Mouse (Mus musculus): ENCODE data around the gene Fev. TPM values are rescaled to one million over a fixed set of nuclear protein-coding genes. Genes with fewer than 3 reads are reported as not detected.

The Fev gene
- polyA plus RNA-seq, 1 experiment from 2014 or later = not detected

GRCm38 (mm10) chr1:74898656-74899431 is 13.6 kb upstream of the Fev start:
- peak; percentile 78 for ATAC-seq
- WGBS = 6% methylated on average over 8 of the region's 10 CpGs
- no peak for DNase-seq (ENCODE audit: low spot score)

GRCm38 (mm10) chr1:74897976-74898375 is 12.8 kb upstream of the Fev start:
- no peak overlapping the region for H3K4me2 ChIP-seq (ENCODE audit: low read length)
- H3K9ac ChIP-seq (ENCODE audit: low read length) = no peak overlapping the region
- ATAC-seq (no peak), DNase-seq (ENCODE audit: low spot score) (no peak)
- peaks cover 4% of the 10 kb centered on the region; the same call in 1 of the 2 replicates for H3K4me1 ChIP-seq (ENCODE audit: control insufficient read depth, insufficient read depth, low read length)
- peaks cover 77% of the 10 kb centered on the region for H3K27me3 ChIP-seq (replicated peaks; ENCODE audit: control insufficient read depth, insufficient read depth, low read length)
- H3K9me3 ChIP-seq (replicated peaks; ENCODE audit: control insufficient read depth, low read length) = no peaks in the 10 kb centered on the region
- 4% methylated on average over 7 of the region's 7 CpGs for WGBS
- no peak overlapping the region for H3K27ac ChIP-seq (ENCODE audit: low read depth, low read length)
- no peak overlapping the region for H3K4me3 ChIP-seq (ENCODE audit: low read depth, low read length)
- H3K36me3 ChIP-seq (ENCODE audit: control insufficient read depth, insufficient read depth, low read length) = no peaks in the 10 kb centered on the region

More at GRCm38 (mm10) chr1:74898656-74899431, 13.6 kb upstream of the Fev start:
- H3K9ac ChIP-seq (ENCODE audit: low read length) = no peak overlapping the region
- H3K4me1 ChIP-seq (ENCODE audit: control insufficient read depth, insufficient read depth, low read length) = peaks cover 4% of the 10 kb centered on the region; the same call in 1 of the 2 replicates
- H3K4me3 ChIP-seq (ENCODE audit: low read depth, low read length) = no peak overlapping the region
- H3K4me2 ChIP-seq (ENCODE audit: low read length) = no peak overlapping the region
- H3K36me3 ChIP-seq (ENCODE audit: control insufficient read depth, insufficient read depth, low read length) = no peaks in the 10 kb centered on the region
- no peaks in the 10 kb centered on the region for H3K9me3 ChIP-seq (replicated peaks; ENCODE audit: control insufficient read depth, low read length)
- no peak overlapping the region for H3K27ac ChIP-seq (ENCODE audit: low read depth, low read length)
- H3K27me3 ChIP-seq (replicated peaks; ENCODE audit: control insufficient read depth, insufficient read depth, low read length) = peaks cover 71% of the 10 kb centered on the region

GRCm38 (mm10) chr1:74894966-74895365 is 9.7 kb upstream of the Fev start:
- ATAC-seq (peak; percentile 40; the same call in 1 of the 2 replicates), DNase-seq (ENCODE audit: low spot score) (peak; percentile 67)
- no peak overlapping the region for H3K9ac ChIP-seq (ENCODE audit: low read length)
- H3K27ac ChIP-seq (ENCODE audit: low read depth, low read length) = no peak overlapping the region
- H3K4me3 ChIP-seq (ENCODE audit: low read depth, low read length) = no peak overlapping the region
- peaks cover 78% of the 10 kb centered on the region for H3K27me3 ChIP-seq (replicated peaks; ENCODE audit: control insufficient read depth, insufficient read depth, low read length)
- H3K4me2 ChIP-seq (ENCODE audit: low read length) = no peak overlapping the region
- no peaks in the 10 kb centered on the region for H3K36me3 ChIP-seq (ENCODE audit: control insufficient read depth, insufficient read depth, low read length)
- no peaks in the 10 kb centered on the region for H3K9me3 ChIP-seq (replicated peaks; ENCODE audit: control insufficient read depth, low read length)
- H3K4me1 ChIP-seq (ENCODE audit: control insufficient read depth, insufficient read depth, low read length) = no peaks in the 10 kb centered on the region
- 21% methylated on average over 4 of the region's 4 CpGs for WGBS

- H3K9ac ChIP-seq (ENCODE audit: low read length) = peak within 1 kb of the TSS; percentile 17; the same call in 1 of the 2 replicates
- H3K36me3 ChIP-seq (ENCODE audit: control insufficient read depth, insufficient read depth, low read length) = no peaks in the 10 kb centered on the region
- peak within 1 kb of the TSS; percentile 38 for H3K4me2 ChIP-seq (ENCODE audit: low read length)
- H3K4me3 ChIP-seq (ENCODE audit: low read depth, low read length) = peak within 1 kb of the TSS; percentile 9
- H3K4me1 ChIP-seq (ENCODE audit: control insufficient read depth, insufficient read depth, low read length) = no peaks in the 10 kb centered on the region
- no peak within 1 kb of the TSS for H3K27ac ChIP-seq (ENCODE audit: low read depth, low read length)
- peak; percentile 76 for DNase-seq (ENCODE audit: low spot score)
- WGBS = 2% methylated on average over 25 of the region's 25 CpGs
- peaks cover 78% of the 10 kb centered on the region for H3K27me3 ChIP-seq (replicated peaks; ENCODE audit: control insufficient read depth, insufficient read depth, low read length)
- no peaks in the 10 kb centered on the region for H3K9me3 ChIP-seq (replicated peaks; ENCODE audit: control insufficient read depth, low read length)
- ATAC-seq = 0 out of 2 replicates have a peak, but pooled peaks have one; percentile 19
Measured at GRCm38 (mm10) chr1:74893134-74893855, 8.1 kb upstream of the Fev start, which contains the start of gene Cryba2. Cryba2 (minus strand) TSS chr1:74893143.

- DNase-seq (ENCODE audit: low spot score) = no peak
- Histone ChIP-seq H3K4me1 (ENCODE audit: control insufficient read depth, insufficient read depth, low read length) (no peaks in the 10 kb centered on the region), H3K4me2 (ENCODE audit: low read length) (peak overlapping the region; percentile 38), H3K27ac (ENCODE audit: low read depth, low read length) (no peak overlapping the region), H3K4me3 (ENCODE audit: low read depth, low read length) (peak overlapping the region; percentile 9), H3K9me3 (replicated peaks; ENCODE audit: control insufficient read depth, low read length) (no peaks in the 10 kb centered on the region), H3K27me3 (replicated peaks; ENCODE audit: control insufficient read depth, insufficient read depth, low read length) (peaks cover 77% of the 10 kb centered on the region), H3K36me3 (ENCODE audit: control insufficient read depth, insufficient read depth, low read length) (no peaks in the 10 kb centered on the region), H3K9ac (ENCODE audit: low read length) (peak overlapping the region; percentile 17; the same call in 1 of the 2 replicates)
- 0 out of 2 replicates have a peak, but pooled peaks have one; percentile 54 for ATAC-seq
- WGBS = 1% methylated on average over 39 of the region's 39 CpGs
Measured at GRCm38 (mm10) chr1:74892351-74893133, 7.3 kb upstream of the Fev start.

GRCm38 (mm10) chr1:74891513-74891912 is 6.3 kb upstream of the Fev start:
- 0% methylated on average over 3 of the region's 8 CpGs for WGBS

GRCm38 (mm10) chr1:74884196-74885141 is 750 bp downstream of the Fev start:
- DNase-seq (ENCODE audit: low spot score) = no peak
- Histone ChIP-seq H3K4me3 (ENCODE audit: low read depth, low read length) (no peak overlapping the region; the same call in 1 of the 2 replicates), H3K4me1 (ENCODE audit: control insufficient read depth, insufficient read depth, low read length) (peaks cover 6% of the 10 kb centered on the region; the same call in 1 of the 2 replicates), H3K4me2 (ENCODE audit: low read length) (peak overlapping the region; percentile 24; the same call in 1 of the 2 replicates), H3K36me3 (ENCODE audit: control insufficient read depth, insufficient read depth, low read length) (no peaks in the 10 kb centered on the region), H3K27me3 (replicated peaks; ENCODE audit: control insufficient read depth, insufficient read depth, low read length) (peaks cover 83% of the 10 kb centered on the region), H3K9me3 (replicated peaks; ENCODE audit: control insufficient read depth, low read length) (no peaks in the 10 kb centered on the region), H3K27ac (ENCODE audit: low read depth, low read length) (no peak overlapping the region), H3K9ac (ENCODE audit: low read length) (no peak overlapping the region)
- no peak for ATAC-seq
- WGBS = under 1% methylated on average over 57 of the region's 57 CpGs

More at GRCm38 (mm10) chr1:74891513-74891912, 6.3 kb upstream of the Fev start:
- Histone ChIP-seq H3K27me3 (replicated peaks; ENCODE audit: control insufficient read depth, insufficient read depth, low read length) (peaks cover 78% of the 10 kb centered on the region), H3K4me1 (ENCODE audit: control insufficient read depth, insufficient read depth, low read length) (no peaks in the 10 kb centered on the region), H3K9me3 (replicated peaks; ENCODE audit: control insufficient read depth, low read length) (no peaks in the 10 kb centered on the region), H3K9ac (ENCODE audit: low read length) (no peak overlapping the region), H3K27ac (ENCODE audit: low read depth, low read length) (no peak overlapping the region), H3K4me3 (ENCODE audit: low read depth, low read length) (no peak overlapping the region), H3K4me2 (ENCODE audit: low read length) (no peak overlapping the region), H3K36me3 (ENCODE audit: control insufficient read depth, insufficient read depth, low read length) (no peaks in the 10 kb centered on the region)
- DNase-seq (ENCODE audit: low spot score) (no peak), ATAC-seq (no peak)
